Mouse (Mus musculus) cerebellum, adult 11-12 months (tissue): ENCODE results near the gene Ptgs2.

Source experiments
- DNase-seq: peaks from one replicate; pipeline ENCODE4 v3.0.0; 2022

Ptgs2 gene

GRCm38 (mm10) chr1:150151411-150151810, 51.6 kb downstream of the Ptgs2 start:
- no peak for DNase-seq
